Mouse (Mus musculus): ENCODE results near the gene Gmppa.

Gmppa gene

GRCm38 (mm10) chr1:75422823-75423471 is 12.8 kb upstream of the Gmppa start:
- WGBS: 37% methylated on average over 71 of the region's 71 CpGs

GRCm38 (mm10) chr1:75423780-75424390 is 11.8 kb upstream of the Gmppa start:
- WGBS: 65% methylated on average over 11 of the region's 11 CpGs

- WGBS: 37% methylated on average over 10 of the region's 10 CpGs
Measured at GRCm38 (mm10) chr1:75425796-75426471, 9.8 kb upstream of the Gmppa start.

- WGBS: 84% methylated on average over 9 of the region's 9 CpGs
Measured at GRCm38 (mm10) chr1:75438782-75439181, 3.1 kb downstream of the Gmppa start.

GRCm38 (mm10) chr1:75440661-75441060 is 4.9 kb downstream of the Gmppa start:
- 91% methylated on average over 7 of the region's 7 CpGs for WGBS

GRCm38 (mm10) chr1:75441471-75441996 is 5.8 kb downstream of the Gmppa start:
- WGBS: 93% methylated on average over 15 of the region's 15 CpGs

GRCm38 (mm10) chr1:75442171-75442570 is 6.4 kb downstream of the Gmppa start:
- WGBS: 86% methylated on average over 9 of the region's 9 CpGs

- 51% methylated on average over 8 of the region's 8 CpGs for WGBS
Measured at GRCm38 (mm10) chr1:75442811-75443210, 7.1 kb downstream of the Gmppa start.

- WGBS: 40% methylated on average over 13 of the region's 13 CpGs
Measured at GRCm38 (mm10) chr1:75443247-75444024, 7.7 kb downstream of the Gmppa start.

- WGBS: 61% methylated on average over 3 of the region's 3 CpGs
Measured at GRCm38 (mm10) chr1:75444208-75444607, 8.5 kb downstream of the Gmppa start.

GRCm38 (mm10) chr1:75445141-75445701 is 9.5 kb downstream of the Gmppa start:
- WGBS: 5% methylated on average over 9 of the region's 9 CpGs

- WGBS: 2% methylated on average over 22 of the region's 22 CpGs
Measured at GRCm38 (mm10) chr1:75445751-75446611, 10.3 kb downstream of the Gmppa start.

- 25% methylated on average over 20 of the region's 20 CpGs for WGBS
Measured at GRCm38 (mm10) chr1:75446656-75447055, 10.9 kb downstream of the Gmppa start.

GRCm38 (mm10) chr1:75447265-75448051 is 11.7 kb downstream of the Gmppa start:
- 13% methylated on average over 10 of the region's 10 CpGs for WGBS

GRCm38 (mm10) chr1:75448052-75448431 is 12.3 kb downstream of the Gmppa start:
- 2% methylated on average over 7 of the region's 7 CpGs for WGBS

- 5% methylated on average over 14 of the region's 14 CpGs for WGBS
Measured at GRCm38 (mm10) chr1:75448937-75449336, 13.2 kb downstream of the Gmppa start.

GRCm38 (mm10) chr1:75449377-75450135 is 13.8 kb downstream of the Gmppa start:
- WGBS: 23% methylated on average over 8 of the region's 8 CpGs

- WGBS: 7% methylated on average over 35 of the region's 35 CpGs
Measured at GRCm38 (mm10) chr1:75450314-75451005, 14.7 kb downstream of the Gmppa start, which contains the start of gene Asic4. TSS of gene Asic4 (plus strand) at chr1:75450436.

All from cerebral cortex, adult 2 months (tissue).